Mouse (Mus musculus) urinary bladder, postnatal 4 days (tissue): ENCODE data around the gene Sft2d1.

Source experiments
- DNase-seq, 2 experiments: peaks; one replicate each; pipeline ENCODE4 v3.0.0; 2021 to 2022; ENCODE audit warnings: low spot score in 2 of 2

Gene Sft2d1

DNA sequence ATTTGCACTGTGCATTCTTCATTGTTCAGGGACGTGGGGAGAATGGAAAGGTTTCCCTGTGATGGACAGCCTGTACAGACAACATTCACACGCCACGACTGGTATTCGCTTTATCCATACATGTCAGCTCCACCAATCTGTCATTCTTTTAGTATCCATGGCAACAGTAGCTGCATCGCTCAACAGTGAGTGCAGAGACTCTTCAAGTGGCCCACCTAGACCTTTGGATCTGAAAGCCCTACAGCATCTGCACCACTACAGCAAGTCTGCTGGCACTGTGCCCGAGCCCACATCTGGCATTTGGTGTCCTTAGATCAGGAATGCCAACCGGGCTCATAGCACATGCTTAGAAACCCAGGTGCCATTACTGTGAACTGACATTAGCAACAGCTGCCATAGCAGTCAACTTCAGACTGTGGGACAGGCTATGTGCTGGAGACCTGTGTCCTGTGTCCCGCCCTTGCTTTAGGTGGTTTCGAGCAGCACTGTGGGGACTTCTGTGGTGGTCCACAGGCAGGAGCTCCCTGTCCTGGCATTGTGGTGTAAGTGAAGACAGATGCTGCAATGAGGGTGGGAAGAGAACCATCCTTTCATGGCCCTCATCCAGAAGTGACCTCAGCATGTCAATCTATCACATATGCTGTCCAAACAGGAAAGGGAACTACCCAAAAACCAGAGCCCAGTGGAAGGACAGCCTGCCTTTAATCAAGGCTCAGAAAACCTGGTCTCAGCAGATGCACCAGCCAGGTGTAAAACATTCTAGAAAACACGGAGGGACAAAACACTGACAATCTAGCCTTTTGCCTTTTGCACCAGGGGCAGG, 50.6 kb downstream of the Sft2d1 start:
- no peak for DNase-seq

DNA sequence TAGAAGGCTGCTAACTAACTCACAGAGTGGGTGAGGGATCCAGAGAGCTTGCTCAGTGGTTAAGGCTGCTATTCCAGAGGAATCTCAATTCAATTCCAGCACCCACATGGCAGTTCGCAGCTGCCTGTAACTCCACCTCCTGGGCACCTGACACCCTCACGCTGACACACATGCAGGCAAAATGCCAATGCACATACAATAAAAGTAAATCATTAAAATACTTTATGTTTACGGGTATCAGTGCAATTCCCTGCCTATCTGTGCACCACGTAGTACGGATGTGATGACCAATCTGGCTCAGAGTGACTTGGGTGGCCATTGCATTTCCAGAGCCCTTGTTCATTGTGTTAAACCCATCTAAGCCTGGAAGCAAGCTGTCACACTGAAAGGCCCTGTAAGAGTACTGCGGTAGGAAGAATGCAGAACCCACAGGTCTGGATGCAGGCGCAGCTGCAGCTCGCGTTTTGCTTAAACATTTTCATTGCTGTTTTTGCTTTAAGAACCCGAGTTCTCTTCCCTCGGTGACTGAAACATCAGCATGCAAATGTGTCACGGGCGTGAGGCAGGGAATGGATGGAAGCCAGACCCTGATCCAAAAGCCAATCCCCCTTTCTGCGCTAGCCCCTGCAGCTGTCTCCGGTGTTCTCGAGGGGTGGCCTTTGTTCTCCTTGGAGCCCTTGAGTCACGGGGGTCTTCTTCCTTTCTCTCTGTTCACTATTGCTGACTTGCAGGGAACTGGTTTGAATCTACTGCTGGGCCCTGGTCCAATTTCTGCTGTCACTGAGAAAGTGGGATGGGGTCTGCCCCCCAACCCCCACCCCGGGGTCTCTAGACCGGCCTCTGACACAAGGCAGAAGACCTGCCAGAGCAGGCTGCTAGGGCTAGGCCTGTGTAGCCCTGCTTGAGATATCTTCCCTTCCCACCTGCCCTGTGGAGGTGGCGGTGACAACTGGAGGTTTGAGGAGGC, 56.9 kb downstream of the Sft2d1 start:
- DNase-seq, result no peak

DNA sequence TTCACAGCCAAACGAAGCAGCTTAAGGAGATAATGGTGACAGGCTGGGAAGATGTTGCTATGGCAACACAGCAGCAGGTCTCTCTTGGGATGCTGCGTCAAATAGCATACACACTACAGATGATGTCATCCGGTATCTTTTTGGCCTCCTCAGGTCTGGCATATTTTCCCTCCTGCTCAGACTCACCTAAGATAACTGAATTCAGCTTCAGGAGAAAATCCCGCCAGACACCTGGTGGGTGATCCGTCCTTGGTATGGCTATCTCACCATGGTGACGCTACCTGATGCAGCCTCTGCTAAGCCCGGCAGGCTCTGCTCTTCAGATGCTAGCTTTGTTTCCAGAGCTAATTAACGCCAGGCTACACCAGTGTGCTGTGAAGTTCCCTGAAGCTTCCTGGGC, 57.7 kb downstream of the Sft2d1 start:
- DNase-seq, result no peak

DNA sequence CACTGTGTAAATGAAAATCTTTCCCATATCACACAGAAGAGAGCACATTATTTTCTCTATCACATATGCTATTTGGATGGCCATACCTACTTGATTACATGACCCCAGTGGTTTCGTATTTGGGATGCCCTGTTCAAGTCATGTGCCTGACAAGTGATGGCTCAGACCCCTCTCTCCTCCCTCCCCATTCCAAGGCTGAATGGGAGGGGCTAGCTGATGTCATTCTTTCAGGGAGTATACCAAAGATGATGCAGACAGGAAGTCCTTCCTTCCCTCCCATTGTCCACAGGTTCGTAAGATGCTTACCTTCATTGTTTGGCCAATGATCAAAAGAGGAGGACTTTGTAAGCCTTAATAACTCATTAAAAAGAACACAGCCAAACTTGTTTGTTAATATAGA, 58.3 kb downstream of the Sft2d1 start:
- no peak for DNase-seq

DNA sequence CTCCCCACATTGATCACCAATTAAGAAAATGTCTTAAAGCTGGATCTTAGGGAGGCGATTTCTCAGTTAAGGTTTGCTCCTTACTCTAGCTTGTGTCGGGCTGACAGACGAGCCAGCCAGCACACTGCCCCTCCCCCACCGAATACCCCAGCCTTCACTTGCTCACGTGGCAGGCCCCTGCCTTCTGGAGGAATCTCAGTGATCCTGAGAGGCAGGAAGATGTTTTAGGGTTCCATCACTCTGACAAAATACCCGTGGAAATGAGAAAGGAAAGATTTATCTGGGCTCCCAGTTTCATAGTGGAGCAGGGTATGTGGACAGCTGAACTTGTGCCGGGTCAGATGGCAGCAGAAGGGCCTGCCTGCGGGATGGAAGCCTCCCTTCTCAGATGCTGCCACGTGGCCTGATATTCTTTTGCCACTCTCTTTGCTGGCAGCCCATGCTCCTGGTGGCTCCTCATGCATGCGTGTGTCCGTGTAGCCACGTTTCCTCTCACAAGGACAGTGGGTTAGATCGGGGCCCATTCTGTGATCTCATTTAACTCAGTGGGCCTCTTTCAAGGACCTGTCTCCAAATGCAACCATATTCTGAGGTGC, 59.8 kb downstream of the Sft2d1 start:
- DNase-seq, result no peak

DNA sequence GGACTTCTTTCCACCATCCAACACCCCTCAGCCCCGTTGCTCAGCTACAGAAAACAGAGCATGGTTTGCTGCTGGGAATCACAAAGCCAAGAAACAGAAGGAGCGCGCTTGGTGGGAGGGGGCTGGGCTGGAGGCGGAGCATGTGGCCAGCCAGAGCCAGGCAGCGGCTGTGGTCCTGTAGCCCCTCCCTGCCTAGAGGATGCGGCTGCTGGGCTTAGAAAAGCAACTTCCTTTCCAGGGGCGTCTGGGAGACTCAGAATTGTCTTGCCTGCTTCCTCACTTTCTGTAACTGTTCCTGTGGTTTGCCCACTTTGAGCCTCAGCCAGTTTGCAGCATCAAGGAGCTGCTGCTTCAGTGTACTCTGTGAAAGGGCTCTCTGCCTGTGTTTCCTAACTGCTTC, 60.9 kb downstream of the Sft2d1 start:
- DNase-seq, result peak; percentile 59 to 63

DNA sequence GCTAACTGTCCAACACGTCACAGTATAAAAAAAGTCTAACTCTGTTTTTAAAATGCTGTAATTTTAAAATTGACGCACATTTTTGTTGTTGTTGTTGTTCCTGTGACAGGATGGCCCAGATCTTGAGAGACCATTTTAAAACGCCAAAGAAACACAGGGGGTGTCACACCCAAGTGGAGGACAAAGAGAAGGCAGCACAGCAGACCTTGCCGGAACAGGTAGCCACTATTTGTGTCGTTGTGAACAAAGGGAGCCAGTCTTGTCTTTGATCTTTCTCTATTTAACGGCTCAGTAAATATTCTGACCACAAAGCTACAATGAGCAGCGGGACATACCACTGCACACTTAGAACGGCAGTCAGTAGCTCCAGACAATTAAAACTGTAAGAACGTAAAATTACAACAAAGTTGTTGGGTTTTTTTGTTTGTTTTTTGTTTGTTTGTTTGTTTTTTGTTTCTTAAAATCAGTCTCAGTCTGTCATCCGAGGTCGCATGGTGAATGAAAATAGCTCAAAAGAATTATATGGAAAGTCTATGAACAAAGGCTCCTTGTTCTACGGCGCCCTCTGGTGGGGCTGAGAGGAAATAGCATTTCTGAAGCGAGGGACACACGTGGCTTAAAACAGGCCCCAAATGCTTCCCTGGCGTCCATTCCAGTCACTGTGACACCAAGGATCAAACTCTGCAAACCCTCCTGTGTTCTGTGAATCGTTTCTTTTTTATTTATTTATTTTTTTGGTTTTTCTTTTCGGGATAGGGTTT, 61.6 kb downstream of the Sft2d1 start:
- peak; percentile 52 to 77 for DNase-seq
